Mouse (Mus musculus): Measurements from ENCODE around the gene Mmp25.

GRCm38 (mm10) chr17:23644613-23645495 is at the start of gene Mmp25:
- TF ChIP-seq POLR2A (IDR thresholded peaks at IDR 0.05; ENCODE audit: low read depth, low read length) (no peak), CTCF (IDR thresholded peaks at IDR 0.05; ENCODE audit: extremely low read depth, insufficient read depth, insufficient read length, insufficient replicate concordance) (no peak)
